Mouse (Mus musculus): ENCODE measurements around the gene Eid1. TPM values are rescaled to one million over a fixed set of nuclear protein-coding genes. Genes with fewer than 3 reads are reported as not detected.
A peak's percentile ranks its signal among the peaks of the same experiment; 100 is the strongest.

Eid1 gene
- total RNA-seq, 2 experiments from 2014 or later: 59.1 to 165 TPM

DNA sequence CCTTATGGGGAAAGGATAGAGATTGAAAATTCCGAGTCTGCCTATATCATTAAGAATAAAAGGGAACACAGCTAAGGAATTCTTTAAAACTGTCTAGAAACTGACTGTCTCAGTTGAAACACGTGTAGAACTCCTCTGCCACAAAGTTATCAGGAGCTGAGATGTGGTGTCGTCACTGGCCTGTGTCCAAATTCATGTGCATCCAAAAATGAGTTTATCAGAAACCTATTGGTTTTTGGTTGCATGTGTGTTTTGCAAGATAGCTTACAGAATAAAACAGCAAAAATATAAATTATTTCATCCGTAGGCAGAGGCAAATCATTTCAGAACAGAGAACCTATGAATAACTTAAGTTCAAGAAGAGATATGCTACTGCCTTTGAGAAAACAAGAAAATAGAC lies 6.2 kb upstream of the Eid1 start:
- ATAC-seq (replicated peaks; ENCODE audit: low FRiP score, low TSS enrichment, poor library complexity, severe bottlenecking): peak; percentile 68

DNA sequence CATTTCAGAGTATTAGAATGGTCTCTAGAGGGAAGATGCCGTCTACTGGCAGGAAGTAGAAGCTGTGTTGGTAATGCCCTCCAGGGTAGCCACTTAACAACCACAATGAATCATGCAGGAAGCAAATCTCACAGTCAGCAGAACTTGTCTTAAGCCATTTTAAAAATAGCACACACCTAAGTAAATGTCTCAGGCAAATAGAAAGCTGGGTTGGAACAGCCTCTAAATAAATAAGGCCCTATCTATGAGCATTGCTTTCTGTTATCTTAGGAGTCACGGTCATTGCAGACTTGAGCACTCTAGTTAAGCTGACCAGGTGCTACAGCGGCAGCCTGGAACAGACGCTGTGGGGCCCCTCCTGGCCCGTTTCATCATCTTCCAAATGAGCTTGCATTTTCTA lies 5.7 kb upstream of the Eid1 start:
- peak; percentile 55 for ATAC-seq (replicated peaks; ENCODE audit: low FRiP score, low TSS enrichment, poor library complexity, severe bottlenecking)

DNA sequence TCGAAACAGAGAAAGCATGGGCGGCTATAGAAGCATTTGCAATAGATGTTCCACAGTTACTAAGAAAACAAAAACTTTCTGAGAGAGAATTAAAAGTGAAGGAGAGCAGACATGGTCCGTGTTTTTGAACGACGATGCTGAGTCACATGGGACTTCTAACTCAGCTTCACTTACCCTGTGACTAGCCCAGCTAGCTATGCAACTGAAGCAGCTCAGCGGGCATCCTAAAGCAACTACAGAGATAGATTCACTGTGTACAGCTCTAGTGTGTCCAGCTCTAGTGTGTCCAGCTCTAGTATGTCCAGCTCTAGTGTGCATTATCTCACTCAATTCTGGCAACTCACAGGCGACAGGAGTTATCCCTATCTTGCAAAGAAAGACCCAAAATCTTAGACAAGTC lies 5.2 kb upstream of the Eid1 start:
- ATAC-seq (replicated peaks; ENCODE audit: low FRiP score, low TSS enrichment, poor library complexity, severe bottlenecking): no peak

DNA sequence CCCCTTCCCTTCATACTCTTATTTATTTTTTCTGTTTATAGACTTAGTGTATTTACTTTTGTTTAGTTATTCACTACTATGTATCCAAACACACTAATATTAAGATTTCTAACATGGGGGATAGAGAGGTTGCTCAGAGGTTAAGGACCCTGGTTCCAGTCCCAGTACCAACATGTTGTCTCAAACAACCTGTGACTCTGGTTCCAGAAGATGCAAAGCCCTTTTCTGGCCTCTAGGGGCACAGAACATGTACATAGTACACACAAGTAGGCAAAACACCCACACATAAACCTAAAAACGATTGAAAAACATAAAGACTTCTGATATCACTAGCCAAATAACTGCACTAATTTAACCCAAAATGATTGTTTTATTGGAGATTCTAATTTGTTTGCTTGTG lies 2.0 kb upstream of the Eid1 start:
- ATAC-seq (replicated peaks; ENCODE audit: low FRiP score, low TSS enrichment, poor library complexity, severe bottlenecking): no peak

DNA sequence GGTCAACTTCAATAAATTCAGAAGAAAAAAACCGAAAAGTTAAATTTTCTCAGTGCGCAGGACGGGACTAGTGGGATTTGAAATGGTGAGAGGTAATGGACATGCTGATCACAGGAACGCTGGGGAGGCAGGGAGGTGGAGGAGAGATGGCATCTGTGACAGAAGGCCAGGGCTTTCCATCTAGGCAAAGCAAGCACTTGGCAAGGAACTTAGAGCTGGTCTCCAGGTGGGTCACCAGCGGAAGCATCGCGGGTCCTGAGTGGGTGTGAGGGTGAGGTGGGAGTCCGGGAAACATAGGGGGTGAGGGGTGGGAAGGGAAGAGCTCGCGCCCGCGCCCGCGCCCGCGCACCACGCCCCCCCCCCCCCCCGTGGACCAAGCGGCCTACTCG lies 333 bp upstream of the Eid1 start:
- no peak for ATAC-seq (replicated peaks; ENCODE audit: low FRiP score, low TSS enrichment, poor library complexity, severe bottlenecking)

DNA sequence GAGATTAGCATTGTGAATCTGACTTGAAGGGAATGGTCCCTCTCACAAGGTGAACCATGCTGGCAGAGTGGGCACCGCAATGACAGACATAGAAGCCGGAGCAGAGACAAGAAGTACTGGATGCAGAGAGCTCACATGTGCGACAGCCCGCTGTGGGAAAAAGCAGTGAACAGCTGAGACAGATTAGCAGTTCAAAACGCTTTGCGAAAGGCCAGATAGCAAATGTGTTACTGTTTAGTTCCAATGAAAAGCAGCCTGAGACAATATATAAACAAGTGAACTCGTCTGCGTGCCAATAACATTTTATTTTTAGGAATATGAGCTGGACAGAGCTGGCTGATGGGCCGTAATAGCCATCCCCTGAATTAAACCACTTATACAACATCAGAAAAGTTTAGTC lies 8.9 kb downstream of the Eid1 start:
- no peak for ATAC-seq (replicated peaks; ENCODE audit: low FRiP score, low TSS enrichment, poor library complexity, severe bottlenecking)

DNA sequence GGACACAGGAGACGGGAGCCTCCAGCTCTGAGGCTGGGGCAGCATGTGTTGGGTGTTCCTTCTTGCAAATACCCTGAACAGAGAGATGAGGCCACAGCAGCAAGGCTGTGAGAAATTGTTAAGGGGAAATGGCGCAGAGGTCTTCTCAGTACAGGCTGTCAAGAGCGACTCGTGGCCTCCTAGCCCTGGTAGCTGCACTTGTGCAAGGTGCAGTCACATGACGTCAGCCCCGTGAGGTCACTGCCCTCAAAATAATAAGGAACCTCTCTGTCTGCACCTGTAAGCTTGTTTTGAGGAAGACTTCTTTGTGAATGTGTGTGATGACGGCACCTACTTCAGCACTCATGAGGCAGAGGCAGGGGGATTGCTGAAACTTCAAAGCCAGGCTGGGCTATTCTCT lies 11.0 kb downstream of the Eid1 start:
- ATAC-seq (replicated peaks; ENCODE audit: low FRiP score, low TSS enrichment, poor library complexity, severe bottlenecking): 0 out of 2 replicates have a peak, but pooled peaks have one; percentile 26

DNA sequence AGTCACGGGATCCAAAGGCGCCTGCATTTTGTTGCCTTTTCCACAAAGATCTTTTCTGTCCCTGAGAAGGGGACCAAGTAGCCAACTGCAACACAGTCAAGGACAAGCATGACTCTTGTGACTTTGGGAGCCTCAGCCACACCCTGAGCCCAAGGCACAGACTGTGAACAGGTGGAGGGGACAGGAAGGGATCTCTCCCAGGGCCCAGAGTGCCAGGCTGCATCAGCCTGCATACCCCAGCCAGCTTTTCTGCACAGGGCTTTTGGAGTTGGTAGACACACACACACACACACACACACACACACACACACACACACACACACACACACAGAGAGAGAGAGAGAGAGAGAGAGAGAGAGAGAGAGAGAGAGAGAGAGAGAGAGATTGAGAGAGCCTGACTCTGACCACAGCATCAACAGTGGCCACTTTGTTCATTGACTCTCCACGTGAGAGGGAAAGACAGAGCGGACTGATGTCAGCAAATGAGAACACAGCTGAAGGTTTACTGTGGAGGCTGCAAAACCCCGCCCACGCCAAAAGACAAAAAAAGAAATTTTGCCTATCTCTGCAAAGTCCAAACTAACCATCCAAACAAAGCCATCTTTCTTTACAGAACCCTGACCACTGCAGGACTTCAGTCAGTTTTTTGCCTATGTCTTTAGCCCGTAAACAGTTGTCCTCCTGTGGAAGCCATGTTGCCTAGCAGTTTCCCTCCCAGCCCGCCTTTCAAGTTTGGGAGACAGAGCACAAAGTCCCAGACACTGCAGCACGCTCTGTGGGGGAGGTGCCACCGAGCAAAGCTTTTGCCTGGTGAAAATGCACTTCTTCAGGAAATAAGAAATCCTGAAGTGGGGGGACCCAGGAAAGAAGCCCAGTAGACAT lies 11.9 kb downstream of the Eid1 start:
- no peak for ATAC-seq (replicated peaks; ENCODE audit: low FRiP score, low TSS enrichment, poor library complexity, severe bottlenecking)

DNA sequence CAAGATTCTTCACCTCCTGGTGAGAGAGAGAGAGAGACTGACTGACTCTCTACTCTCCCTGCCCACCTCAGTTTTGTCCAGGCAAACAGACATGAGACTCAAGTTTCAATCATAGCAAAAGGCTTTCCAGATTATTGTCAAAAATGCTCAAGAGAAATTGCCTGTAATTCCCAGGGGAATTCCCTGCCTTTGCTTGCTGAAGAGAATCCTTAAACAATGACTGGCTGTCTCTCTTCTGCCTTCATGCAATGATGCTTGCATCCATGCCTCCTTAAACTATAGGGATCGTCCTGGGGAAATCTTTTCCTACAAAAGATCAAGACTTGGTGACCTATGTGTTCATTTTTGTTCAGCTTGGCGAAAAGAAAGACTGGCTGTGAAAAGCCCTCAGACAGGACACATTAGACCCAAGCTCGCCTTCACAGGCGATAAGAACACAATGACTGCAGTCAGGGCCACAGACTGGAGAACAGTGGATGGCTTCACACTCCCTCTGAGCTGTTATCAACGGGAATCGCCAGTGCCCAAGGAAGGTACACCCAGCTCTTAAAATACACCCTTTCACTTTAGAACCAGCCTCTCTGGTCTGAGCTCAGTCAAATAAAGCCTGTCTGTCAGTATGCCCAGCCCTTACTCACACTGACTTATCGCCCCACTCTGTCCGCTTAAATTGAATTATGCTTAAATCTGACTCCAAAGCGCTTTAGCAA lies 12.7 kb downstream of the Eid1 start:
- ATAC-seq (replicated peaks; ENCODE audit: low FRiP score, low TSS enrichment, poor library complexity, severe bottlenecking): no peak

DNA sequence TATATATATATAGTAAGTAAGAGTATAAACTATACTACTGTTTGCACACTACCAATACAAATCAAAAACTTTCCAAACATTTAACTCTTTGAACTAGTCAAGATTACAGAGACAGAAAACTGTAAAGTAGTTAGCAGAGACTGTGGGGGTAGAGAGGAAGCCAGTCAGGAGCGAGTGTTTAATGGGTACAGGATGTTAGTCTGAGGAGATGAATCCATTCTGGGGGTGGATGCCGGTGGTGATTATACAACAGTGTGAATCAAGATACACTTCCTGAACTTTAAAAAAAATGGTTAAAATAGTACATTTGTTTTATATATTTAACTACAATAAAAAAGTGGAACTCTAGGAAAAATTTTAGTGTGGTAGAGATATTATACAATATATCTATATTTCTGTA lies 19.1 kb downstream of the Eid1 start:
- no peak for ATAC-seq (replicated peaks; ENCODE audit: low FRiP score, low TSS enrichment, poor library complexity, severe bottlenecking)

DNA sequence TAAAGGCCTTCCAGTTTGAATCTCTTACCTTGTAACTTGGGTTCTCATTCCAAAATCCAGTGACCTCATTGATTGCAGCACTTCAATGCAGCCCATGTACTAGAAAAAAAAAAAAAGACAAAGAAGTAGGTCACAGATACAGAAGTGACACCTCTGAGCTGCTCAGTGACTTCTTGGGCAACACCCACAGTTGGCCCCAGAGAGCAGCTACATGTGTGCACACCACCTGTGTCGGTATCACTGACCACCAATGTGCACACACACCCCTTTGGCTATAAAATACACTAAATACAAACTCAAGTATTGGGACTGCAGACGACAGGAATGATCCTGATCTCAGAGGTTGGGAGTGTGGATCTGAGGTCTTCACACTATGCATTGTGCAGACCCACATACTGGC lies 21.9 kb downstream of the Eid1 start:
- no peak for ATAC-seq (replicated peaks; ENCODE audit: low FRiP score, low TSS enrichment, poor library complexity, severe bottlenecking)

DNA sequence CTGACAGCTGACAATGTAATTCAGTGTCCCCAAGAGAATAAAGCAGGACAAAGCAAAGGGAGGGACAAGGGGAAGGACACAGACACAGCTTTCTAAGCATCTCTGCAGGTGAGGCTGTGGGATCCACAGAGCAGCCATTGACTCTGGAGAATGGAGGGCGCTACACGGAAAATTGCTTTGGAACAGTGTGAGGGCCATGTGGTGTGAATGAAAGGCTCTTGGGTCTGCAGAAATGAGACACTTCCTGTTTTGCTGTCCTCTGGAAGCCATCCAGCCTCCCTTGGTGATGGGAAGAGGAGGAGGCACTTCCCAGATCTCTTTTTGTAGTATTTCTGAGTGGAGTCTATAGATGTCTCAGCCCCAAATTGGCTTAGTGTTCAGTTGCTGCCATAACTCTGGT lies 23.3 kb downstream of the Eid1 start:
- ATAC-seq (replicated peaks; ENCODE audit: low FRiP score, low TSS enrichment, poor library complexity, severe bottlenecking): no peak

DNA sequence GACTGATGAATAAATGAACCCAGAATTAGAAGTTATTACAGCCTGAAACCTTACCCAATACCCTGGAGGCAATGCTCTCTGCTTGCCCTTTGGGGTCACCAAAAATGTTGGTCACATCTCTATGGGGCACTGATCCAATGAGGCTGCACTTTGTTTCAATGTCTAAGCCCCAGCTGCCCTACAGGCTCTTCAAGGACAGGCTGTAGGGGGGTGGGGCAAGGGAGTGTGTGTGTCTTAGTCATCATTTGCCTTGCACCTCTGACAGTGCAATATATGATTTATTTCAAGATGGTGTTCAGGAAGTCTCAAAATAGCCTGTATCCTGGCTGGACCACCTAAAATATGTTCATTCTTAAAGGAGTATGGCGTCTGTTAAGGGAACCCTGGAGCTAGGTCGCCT lies 28.7 kb downstream of the Eid1 start:
- no peak for ATAC-seq (replicated peaks; ENCODE audit: low FRiP score, low TSS enrichment, poor library complexity, severe bottlenecking)

DNA sequence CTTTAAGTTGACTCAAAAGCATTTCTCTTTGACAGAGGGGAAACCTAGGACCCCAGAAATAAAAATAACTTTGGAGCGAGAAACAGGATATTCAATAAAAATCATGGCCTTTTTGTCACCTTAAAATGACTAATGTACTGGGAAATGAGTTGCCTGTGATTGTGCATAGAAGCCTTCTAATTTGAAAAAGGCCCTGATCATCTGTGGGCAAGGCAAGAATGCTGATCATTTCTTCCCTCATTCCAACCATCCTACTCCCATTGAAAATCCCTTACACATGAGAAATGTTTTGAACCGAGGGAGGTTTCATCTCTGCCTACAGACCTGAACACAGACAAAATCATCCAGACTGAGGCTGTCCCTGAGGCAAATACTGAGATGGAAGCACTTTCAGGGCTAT lies 30.0 kb downstream of the Eid1 start:
- no peak for ATAC-seq (replicated peaks; ENCODE audit: low FRiP score, low TSS enrichment, poor library complexity, severe bottlenecking)

DNA sequence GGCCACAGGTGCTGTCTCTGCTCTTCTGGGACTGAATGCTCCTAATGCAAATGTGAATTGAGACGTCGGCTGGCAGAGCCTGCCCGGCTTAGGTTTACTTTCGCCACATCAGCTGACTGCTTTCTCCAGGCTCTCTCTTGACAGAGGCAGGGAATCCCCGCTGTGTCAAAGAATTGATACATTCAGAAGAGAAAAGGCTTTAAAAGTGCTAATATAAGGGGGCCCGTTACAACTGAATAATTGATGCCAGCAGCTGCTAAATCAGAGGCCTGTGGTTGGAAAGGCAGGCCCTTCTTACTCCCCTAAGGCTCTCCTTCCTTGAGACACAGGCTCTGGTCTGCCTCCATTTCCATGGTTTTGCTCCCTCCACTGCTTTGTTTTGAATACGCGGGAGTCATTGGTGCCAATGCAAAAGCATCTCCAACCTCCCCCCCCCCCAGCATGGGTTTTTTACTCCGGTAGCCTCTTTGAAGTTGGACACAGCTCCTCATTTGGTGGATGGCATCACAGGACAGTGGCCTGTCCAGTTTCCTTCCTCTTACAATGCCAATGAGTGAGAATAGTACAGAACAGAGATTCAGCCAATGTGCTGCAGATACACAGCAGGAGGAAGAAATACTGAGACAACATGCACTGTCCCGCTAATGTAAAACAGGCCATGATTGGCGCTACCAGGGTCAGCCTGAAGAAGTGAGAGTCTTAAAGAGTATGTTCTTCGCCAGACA lies 32.2 kb downstream of the Eid1 start:
- no peak for ATAC-seq (replicated peaks; ENCODE audit: low FRiP score, low TSS enrichment, poor library complexity, severe bottlenecking)

DNA sequence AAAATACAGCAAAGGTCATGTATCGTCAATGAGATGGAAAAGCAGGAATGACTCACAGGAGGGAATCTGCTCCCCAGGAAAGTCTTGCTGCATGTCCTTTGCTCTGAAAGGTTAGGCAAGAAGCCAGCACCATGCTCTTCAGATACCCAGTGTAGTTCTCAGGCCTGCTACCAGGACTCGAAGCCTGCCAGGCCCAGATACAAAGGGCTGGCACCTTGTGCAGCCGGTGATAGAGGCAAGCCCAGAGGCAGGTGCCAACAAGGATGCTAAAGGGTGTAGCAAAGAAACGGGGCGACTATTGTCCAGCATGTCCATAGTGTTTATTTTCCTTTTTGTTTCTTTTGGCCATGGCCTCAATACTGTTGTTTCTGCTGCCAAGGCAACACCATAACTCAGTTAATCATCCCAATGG lies 33.6 kb downstream of the Eid1 start:
- peak; percentile 73 for ATAC-seq (replicated peaks; ENCODE audit: low FRiP score, low TSS enrichment, poor library complexity, severe bottlenecking)

DNA sequence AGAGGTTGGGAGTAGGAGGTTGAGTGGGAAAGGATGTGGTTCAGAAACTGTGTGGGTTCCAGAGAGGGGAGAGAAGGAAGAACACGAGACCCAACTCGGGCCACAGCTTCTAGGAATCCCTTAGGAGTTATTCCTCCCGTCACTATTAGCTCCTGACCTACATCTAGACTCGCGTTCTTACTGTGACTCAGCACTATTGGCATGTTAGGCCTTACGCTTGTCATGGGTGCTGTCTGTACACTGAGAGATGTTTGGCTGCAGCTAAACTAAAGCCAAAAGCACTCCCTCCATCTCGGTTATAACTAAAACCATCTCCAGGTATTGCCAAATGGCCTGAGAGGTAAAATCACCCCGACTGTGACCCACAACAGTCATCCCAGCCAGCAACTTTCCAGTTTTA lies 43.7 kb downstream of the Eid1 start:
- ATAC-seq (replicated peaks; ENCODE audit: low FRiP score, low TSS enrichment, poor library complexity, severe bottlenecking): no peak

DNA sequence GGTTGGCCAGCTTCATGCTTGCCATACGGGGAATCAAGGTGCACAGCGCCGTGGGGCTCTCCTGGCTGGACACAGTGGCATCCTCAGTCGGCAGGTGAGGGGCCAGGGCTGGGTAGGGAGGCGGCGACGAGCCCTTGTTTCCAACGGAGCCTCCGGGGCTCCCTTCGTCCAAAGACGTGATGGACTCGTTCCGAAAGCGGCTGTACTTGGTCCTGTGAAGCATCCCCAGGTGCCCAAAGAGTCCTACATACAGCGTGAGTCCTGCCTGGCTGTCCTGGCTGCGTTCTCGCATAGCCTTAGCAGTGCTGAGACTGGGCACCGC lies 50.2 kb downstream of the Eid1 start:
- 0 out of 2 replicates have a peak, but pooled peaks have one; percentile 39 for ATAC-seq (replicated peaks; ENCODE audit: low FRiP score, low TSS enrichment, poor library complexity, severe bottlenecking)

DNA sequence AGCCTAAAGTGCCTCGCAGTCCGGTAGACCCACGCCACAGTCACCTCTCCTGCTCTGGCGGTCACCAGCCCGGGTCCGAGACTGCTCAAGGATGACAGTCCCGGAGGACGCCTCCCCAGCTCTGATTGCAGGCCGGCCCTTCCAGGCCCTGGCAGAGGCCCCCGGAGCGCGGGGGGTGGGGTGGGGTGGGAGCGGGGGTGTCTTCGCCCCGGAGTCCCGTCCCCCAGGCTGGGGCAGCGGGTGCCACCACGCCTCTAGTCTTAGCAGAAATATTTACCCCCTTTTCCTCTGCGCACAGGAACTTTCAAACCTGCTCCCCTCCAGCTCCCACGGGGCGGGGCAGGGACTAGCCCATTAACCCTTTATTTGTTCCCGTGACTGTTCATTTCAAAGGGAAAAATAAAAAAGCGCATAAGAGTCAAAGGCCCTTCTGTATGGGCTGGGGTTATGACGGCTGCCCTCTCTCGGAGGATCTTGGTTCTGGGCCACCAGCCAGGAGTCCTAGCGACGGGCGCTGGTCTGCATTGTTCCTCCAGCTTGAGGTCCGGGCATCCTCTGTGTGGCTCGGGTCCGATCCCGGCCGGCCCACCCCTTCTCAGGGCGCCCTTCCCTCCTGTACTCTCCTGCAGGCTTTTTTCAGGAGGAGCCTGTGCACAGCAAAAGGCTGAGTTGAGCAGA lies 50.7 kb downstream of the Eid1 start:
- ATAC-seq (replicated peaks; ENCODE audit: low FRiP score, low TSS enrichment, poor library complexity, severe bottlenecking): peak; percentile 51

DNA sequence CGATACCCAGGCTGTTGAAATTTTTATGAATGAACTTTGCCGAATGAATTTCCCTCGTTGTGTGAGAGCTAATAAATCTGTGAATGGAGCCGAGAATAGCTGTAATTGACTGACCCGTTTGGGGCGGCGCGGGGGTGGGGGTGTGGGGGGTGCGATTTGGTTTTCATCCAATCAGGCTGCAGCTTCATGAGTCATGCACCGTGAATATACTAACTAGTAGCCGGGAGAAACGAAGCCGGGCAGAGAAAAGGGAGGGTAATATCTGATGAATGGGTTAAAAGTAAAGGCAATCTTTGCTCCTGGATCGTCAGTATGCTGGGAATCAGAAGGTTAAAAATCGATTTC lies 51.2 kb downstream of the Eid1 start, which contains the start of gene Shc4:
Shc4 (minus strand) TSS at position 63 of the 345 bp plus-strand sequence.
- ATAC-seq (replicated peaks; ENCODE audit: low FRiP score, low TSS enrichment, poor library complexity, severe bottlenecking): no peak

Measured in megakaryocyte-erythroid progenitor cell, adult 5-6 weeks (primary cell).